Mouse (Mus musculus) activated CD4-positive, CD25-positive, alpha-beta regulatory T cell, adult 9 weeks (primary cell): ENCODE results near the gene Lrsam1. TPM values are rescaled to one million over a fixed set of nuclear protein-coding genes. Genes with fewer than 3 reads are reported as not detected.

Source experiments
- polyA plus RNA-seq: library from polyadenylated mRNA; unstranded; fragments of 100-300 nt; shearing (Covaris generic); gene quantifications from one replicate; pipeline ENCODE4 v1.2.1, GENCODE M21; 2017

Lrsam1 gene
- polyA plus RNA-seq = 10.8 TPM

GRCm38 (mm10) chr2:32961192-32961995 is at the start of gene Lrsam1, which contains the start of gene Rpl12:
TSS of gene Lrsam1 (minus strand) at chr2:32961614.
TSS of gene Rpl12 (plus strand) at chr2:32961559.

GRCm38 (mm10) chr2:32981725-32982271 is 20.4 kb upstream of the Lrsam1 start, which contains the start of gene Slc2a8:
TSS of gene Slc2a8 (minus strand) at chr2:32982083.

GRCm38 (mm10) chr2:32875675-32876489 is 85.5 kb downstream of the Lrsam1 start, which contains the start of gene Fam129b:
TSS of gene Fam129b (plus strand) at chr2:32876114.

Other genes starting within 250 kb of the Lrsam1 start
- 35.7 TPM for gene Cdk9, start 248.5 kb downstream of the Lrsam1 start, polyA plus RNA-seq
- gene Sh2d3c, start 240.6 kb downstream of the Lrsam1 start, polyA plus RNA-seq = 139 TPM
- gene 6330409D20Rik, start 220.6 kb downstream of the Lrsam1 start, polyA plus RNA-seq = 0.66 TPM
- gene Tor2a, start 204.4 kb downstream of the Lrsam1 start, polyA plus RNA-seq = 69.2 TPM
- 2.0 TPM for gene Ttc16, start 186.0 kb downstream of the Lrsam1 start, polyA plus RNA-seq
- 8.0 TPM for gene Ptrh1, start 185.8 kb downstream of the Lrsam1 start, polyA plus RNA-seq
- gene Cfap157, start 177.2 kb downstream of the Lrsam1 start, polyA plus RNA-seq = 0.68 TPM
- gene Stxbp1, start 114.4 kb downstream of the Lrsam1 start, polyA plus RNA-seq = 2.9 TPM
- gene Fam129b, start 85.5 kb downstream of the Lrsam1 start, polyA plus RNA-seq = 1.4 TPM
- 35.9 TPM for gene Rpl12, start 55 bp downstream of the Lrsam1 start, polyA plus RNA-seq
- 6.9 TPM for gene Slc2a8, start 20.5 kb upstream of the Lrsam1 start, polyA plus RNA-seq
- gene Garnl3, start 170.0 kb upstream of the Lrsam1 start, polyA plus RNA-seq = not detected